Mouse (Mus musculus): Measurements from ENCODE around the gene Llgl1. TPM values are rescaled to one million over a fixed set of nuclear protein-coding genes. Genes with fewer than 3 reads are reported as not detected.

Llgl1 gene
- polyA plus RNA-seq, 2 experiments from 2014 or later = 6.2 to 10.4 TPM

GRCm38 (mm10) chr11:60726601-60727391 is 27.3 kb downstream of the Llgl1 start, which contains the start of gene Flii:
Flii (minus strand) TSS chr11:60727263.
- ATAC-seq = peak; percentile 58

GRCm38 (mm10) chr11:60727392-60728140 is 28.0 kb downstream of the Llgl1 start:
- peak; percentile 13 for ATAC-seq

DNA sequence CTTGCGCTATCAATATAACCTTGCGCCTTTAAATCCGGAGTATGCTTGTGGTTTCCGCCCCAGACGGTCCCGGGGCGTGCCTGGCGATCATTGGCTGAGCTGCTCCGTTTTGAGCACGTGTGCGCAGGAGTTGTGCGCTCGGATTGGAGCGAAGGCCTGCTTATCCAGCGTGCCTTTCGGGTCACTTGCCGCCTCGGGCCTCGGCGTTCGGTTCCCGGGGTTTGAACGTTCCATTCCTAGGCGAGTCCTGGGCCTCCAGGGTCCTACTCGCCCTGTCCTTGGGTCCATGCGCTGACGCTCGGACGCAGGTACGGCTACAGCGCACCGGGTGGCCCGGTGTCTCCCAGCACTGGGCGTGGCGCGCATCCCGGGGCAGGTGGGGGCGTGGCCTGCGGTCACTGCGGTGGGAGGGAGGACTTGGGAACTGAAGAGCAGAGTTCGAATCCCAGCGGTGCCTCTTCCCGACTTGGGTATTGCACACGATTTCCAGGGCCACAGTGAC is 28.8 kb downstream of the Llgl1 start, which contains the start of gene Mief2:
Gene Mief2, plus strand, starts transcription at position 139 of the 502 bp plus-strand sequence.
- ATAC-seq = peak; percentile 93

DNA sequence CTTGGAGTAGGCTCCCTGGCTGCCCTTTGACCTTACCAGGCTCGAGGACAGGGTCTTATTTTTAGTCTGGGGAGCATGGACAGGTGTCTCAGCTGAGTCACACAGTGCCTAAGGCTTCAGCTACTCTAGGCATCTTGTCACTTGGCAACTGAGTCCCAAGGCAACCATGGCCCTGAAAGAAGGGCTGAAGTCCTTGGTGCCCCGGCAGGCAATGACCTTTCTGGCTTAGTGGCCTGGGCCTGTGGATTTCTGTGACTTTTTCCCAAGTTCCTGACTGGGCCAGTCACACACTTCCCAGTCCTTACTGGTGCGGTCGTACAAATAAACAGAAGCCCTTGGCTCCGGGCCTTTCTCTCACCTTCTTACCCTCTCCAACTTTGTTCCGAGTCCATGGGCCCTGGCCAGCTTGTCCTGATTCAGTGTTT is 29.7 kb downstream of the Llgl1 start:
- ATAC-seq = no peak

DNA sequence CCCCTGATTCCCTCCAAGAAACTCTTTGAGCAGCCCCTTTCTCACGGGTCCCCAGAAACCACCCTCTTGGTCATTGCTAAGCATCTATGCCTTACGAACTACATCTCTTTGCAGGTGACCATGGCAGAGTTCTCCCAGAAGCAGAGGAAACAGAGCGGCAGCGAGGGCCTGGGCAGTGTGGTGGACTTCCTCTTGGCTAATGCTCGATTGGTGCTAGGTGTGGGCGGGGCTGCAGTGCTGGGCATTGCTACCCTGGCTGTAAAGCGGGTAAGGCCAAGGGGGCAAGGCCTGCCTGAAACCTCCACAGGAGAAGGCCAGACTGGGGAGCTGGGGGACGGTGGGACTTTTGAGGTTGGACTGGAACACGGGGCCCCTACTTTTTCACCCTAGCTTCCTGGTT is 30.6 kb downstream of the Llgl1 start:
- ATAC-seq = no peak

GRCm38 (mm10) chr11:60731251-60731650 is 31.7 kb downstream of the Llgl1 start:
- ATAC-seq = no peak

GRCm38 (mm10) chr11:60734206-60734605 is 34.7 kb downstream of the Llgl1 start:
- no peak for ATAC-seq

GRCm38 (mm10) chr11:60735191-60735590 is 35.7 kb downstream of the Llgl1 start:
- no peak for ATAC-seq

DNA sequence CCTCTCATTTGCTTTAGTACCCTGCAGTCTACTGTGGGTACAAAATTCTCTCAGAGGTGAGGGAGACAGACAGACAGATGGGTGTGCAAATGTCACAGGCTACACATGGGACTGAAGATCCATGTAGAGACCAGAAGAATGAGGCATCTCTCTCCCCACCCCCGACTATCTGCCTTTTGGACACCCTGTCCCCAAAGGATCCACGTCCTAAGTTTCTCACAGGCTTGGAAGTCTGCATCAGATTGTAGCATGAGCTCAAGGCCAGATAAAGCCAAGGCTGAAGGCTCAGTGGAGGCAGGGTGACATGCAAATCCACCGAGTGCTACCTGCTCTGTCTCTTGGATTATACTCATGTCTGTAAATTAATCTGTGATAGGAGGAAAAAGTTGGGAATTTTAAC is 37.0 kb downstream of the Llgl1 start:
- ATAC-seq = no peak

GRCm38 (mm10) chr11:60737450-60737849 is 37.9 kb downstream of the Llgl1 start:
- no peak for ATAC-seq

DNA sequence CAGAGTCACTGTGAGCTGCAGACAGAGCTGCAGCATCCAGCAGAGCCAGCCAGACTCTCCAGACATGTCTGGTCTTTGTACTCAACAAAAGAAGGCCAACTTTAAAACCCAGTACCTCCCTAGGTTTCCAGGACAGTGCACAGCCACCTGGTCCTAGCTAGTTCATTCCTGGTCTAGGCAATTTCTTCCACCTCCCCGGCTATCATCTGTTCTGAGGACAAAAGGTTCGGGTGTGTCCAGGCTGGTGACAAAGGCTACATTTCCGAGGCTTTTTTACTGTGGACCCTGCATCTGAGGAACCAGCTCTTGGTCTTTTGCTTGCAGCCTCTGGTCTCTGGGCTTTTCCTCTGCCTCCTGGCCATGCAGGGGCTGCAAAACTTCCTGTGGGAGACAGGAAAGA is 40.8 kb downstream of the Llgl1 start:
- ATAC-seq = no peak

DNA sequence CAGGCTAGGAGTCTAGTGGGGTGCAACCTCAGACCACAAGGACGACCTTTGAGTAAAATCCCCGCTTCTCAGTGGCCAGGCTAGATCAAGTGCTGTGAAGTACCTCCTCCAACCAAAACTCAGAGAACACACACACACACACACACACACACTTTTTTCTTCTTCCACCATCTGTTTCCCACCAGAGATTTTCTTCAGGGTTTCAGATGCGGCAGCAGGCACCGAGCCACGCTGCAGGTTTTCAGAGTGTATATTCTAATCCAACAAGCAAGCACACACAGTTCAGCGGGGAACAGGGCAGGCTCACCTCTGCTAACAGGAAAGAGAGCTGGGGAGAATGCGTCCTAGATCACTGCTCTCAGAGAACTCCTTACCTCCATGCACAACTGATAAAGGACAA is 56.0 kb downstream of the Llgl1 start:
- no peak for ATAC-seq

- ATAC-seq = no peak
Observed at GRCm38 (mm10) chr11:60761681-60762080, 62.2 kb downstream of the Llgl1 start.

Other genes with a start within 250 kb of the Llgl1 start
- 10 to 100 TPM; 49.7 to 57.8 TPM for gene Drg2, start 245.1 kb upstream of the Llgl1 start, polyA plus RNA-seq (2017; shearing (Covaris generic))
- under 1 TPM in 1 of 2 experiments, not detected in 1; 0.03 TPM for gene Myo15, start 230.4 kb upstream of the Llgl1 start, polyA plus RNA-seq (2017; shearing (Covaris generic))
- 10 to 100 TPM; 31.4 to 40.9 TPM for gene Alkbh5, start 163.3 kb upstream of the Llgl1 start, polyA plus RNA-seq (2017; shearing (Covaris generic))
- 10 to 100 TPM; 65.2 to 84.7 TPM for gene Flii, start 27.5 kb downstream of the Llgl1 start, polyA plus RNA-seq (2017; shearing (Covaris generic))
- 10 to 100 TPM in 1 of 2 experiments, 1 to 10 TPM in 1; 9.9 to 12.0 TPM for gene Mief2, start 28.7 kb downstream of the Llgl1 start, polyA plus RNA-seq (2017; shearing (Covaris generic))
- 10 to 100 TPM in 1 of 2 experiments, 1 to 10 TPM in 1; 9.8 to 10.6 TPM for gene Top3a, start 77.6 kb downstream of the Llgl1 start, polyA plus RNA-seq (2017; shearing (Covaris generic))
- 1 to 10 TPM; 4.5 to 6.2 TPM for gene Smcr8, start 77.8 kb downstream of the Llgl1 start, polyA plus RNA-seq (2017; shearing (Covaris generic))
- gene Shmt1, start 112.0 kb downstream of the Llgl1 start, polyA plus RNA-seq (2017; shearing (Covaris generic)) = 10 to 100 TPM; 13.1 to 19.7 TPM
- gene Dhrs7b, start 130.9 kb downstream of the Llgl1 start, polyA plus RNA-seq (2017; shearing (Covaris generic)) = 10 to 100 TPM; 18.7 to 19.1 TPM
- 10 to 100 TPM; 27.9 to 28.2 TPM for gene Tmem11, start 179.5 kb downstream of the Llgl1 start, polyA plus RNA-seq (2017; shearing (Covaris generic))
- 1 to 10 TPM; 5.7 to 6.8 TPM for gene Natd1, start 215.0 kb downstream of the Llgl1 start, polyA plus RNA-seq (2017; shearing (Covaris generic))
- gene Map2k3, start 232.3 kb downstream of the Llgl1 start, polyA plus RNA-seq (2017; shearing (Covaris generic)) = 10 to 100 TPM; 58.3 to 66.8 TPM